Mouse (Mus musculus): ENCODE results near the gene Gys2.

DNA sequence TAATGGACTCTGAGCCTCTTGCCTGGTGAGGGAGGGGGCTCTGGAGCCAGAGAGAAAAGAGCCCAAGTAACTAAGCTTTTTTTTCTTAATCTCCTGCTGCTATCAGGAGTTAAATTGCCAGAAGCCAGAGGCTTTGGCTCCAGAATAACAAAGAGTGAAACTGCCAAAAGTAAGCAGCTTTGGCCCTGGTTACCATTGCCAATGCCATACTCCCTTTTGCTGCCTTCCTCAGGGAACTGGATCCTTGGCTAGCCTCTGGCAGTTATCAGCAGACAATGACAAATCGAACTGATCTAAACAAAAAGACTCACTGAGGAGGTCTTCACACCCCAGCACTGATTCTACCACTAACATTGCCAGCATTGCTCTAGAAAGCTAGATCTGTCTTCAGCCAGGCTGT, 61.8 kb downstream of the Gys2 start:
- TF ChIP-seq POLR2A (IDR thresholded peaks at IDR 0.05; ENCODE audit: low read depth, low read length) (no peak), CTCF (IDR thresholded peaks at IDR 0.05; ENCODE audit: extremely low read depth, insufficient read length, insufficient replicate concordance, low read depth, low read length) (no peak)
